Mouse (Mus musculus) kidney, adult 2 months (tissue): Measurements from ENCODE around the gene Tmem121.

Experiments used
- CTCF ChIP-seq: fragments of 200-500 bp; conservative IDR thresholded peaks from 2 replicates; pipeline ENCODE4 v1.5.1; 2011; ENCODE audit warnings: low read depth, mild to moderate bottlenecking, control low read depth, low read length, moderate library complexity, mixed read lengths; ENCODE audit not compliant: insufficient read depth, insufficient read length
- POLR2A ChIP-seq: fragments of 200-500 bp; IDR thresholded peaks from one replicate; pipeline ENCODE4 v1.6.1; 2011; ENCODE audit warnings: low read depth, low read length, control low read depth

DNA sequence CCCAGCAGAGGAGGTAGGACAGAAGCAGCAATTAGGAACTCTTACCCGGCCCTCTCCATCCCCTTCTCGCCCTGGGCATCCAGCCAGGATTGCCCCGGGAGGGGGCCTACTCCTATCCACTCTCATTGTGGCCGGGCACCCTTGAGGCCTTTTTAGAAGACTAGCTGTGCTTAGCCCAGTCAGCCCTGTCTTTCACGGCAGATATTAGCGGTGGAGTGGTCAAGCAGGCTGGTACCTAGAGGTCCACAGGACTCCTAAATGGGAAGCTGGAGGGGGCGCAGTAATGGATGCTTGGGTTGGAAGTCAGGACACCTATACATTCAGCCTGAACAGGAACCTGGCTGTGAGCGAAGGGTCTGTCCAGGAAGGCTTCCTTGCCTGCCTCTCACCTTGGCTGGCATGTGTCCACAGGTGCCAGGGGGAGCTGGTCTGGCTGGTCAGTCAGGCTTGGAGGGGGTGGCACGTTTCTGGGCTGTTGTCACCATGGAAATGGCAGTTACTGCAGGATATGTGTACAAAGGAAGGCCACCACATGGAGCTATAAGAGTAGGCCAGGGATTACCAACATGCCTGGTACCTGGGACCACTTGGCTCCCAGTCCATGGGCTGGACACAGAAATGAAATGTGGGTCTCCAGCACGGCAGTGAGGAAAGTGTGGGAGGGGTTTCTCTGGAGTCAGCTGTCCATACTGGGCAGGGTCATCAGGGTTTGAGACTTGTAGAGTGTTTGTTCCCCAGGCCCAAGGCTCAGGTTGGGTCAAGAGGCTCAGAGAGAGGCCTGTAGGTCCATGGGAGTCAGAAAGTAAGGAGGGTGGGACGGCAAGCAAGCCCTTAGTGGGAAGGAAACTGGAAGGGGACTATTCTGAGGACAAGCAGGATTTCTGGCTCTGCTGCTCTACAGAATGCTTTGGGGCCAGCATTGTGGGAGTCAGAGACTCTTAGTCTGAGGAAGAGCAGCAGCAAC is 46.5 kb upstream of the Tmem121 start:
- TF ChIP-seq CTCF (no peak), POLR2A (no peak)
